Comparison of ENCODE assay signal across 8 mouse cellular contexts in the genomic region with DNA sequence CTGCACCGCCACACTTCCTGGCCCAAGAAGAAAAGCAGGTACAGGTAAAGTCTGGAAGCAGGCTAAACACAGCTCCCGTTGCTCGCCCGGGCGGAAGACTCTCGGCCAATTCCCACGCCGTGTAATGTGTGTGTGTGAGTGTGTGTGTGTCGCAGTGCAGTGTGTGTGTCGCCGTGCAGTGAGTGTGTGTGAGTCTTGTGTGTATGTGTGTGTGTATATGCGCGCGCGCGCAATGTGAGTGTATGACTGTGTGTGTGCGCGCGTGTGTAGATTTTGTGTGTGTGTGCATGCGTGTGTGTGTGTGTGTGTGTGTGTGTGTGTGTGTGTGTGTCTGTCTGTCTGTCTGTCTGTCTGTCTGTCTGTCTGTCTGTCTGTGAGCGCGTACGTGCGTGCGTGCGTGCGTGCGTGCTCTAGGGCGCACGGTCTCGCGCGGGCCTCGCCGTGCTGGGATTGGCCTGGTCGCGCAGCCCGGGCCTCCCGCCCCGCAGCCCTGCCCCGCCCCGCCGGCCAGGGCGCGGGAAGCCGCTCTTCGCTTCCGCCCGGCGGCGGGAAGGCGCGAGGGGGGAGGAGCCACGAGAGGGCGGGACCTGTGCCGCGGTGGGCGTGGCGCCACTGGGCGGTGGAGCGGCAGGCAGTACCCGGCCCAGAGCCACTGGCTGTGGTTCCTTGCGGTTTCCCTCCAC.
A peak's percentile ranks its signal among the peaks of the same experiment; 100 is the strongest.
DNase-seq lines count a peak whose midpoint lies in the region; ATAC-seq and TF ChIP-seq lines count a peak whose summit lies in the region.

No protein-coding gene starts in this region.

- no peaks in the 10 kb centered on the region for H3K36me3 ChIP-seq in embryonic facial prominence, embryonic 13.5 days
- H3K36me3 ChIP-seq in kidney, embryonic 14.5 days (ENCODE audit: control insufficient read depth, insufficient read depth, low read length): no peaks in the 10 kb centered on the region
- no peaks in the 10 kb centered on the region for H3K36me3 ChIP-seq in myocyte (ENCODE audit: control insufficient read depth, insufficient read depth)

- peak; percentile 98 for ATAC-seq in embryonic facial prominence, embryonic 13.5 days (ENCODE audit: insufficient number of reproducible peaks, insufficient read depth, low FRiP score, low TSS enrichment, low read depth)
- ATAC-seq in kidney, embryonic 14.5 days (ENCODE audit: low FRiP score, low TSS enrichment): peak; percentile 98

- H3K4me2 ChIP-seq in embryonic facial prominence, embryonic 13.5 days: peak overlapping the region; percentile 88
- peak overlapping the region; percentile 73 for H3K4me2 ChIP-seq in kidney, embryonic 14.5 days (replicated peaks; ENCODE audit: low read depth, low read length)
- peak overlapping the region; percentile 98 for H3K4me2 ChIP-seq in myocyte (ENCODE audit: low read depth)

- no peaks in the 10 kb centered on the region for H3K27me3 ChIP-seq in embryonic facial prominence, embryonic 13.5 days
- no peaks in the 10 kb centered on the region for H3K27me3 ChIP-seq in kidney, embryonic 14.5 days (ENCODE audit: control insufficient read depth, insufficient read depth, low read length)
- no peaks in the 10 kb centered on the region for H3K27me3 ChIP-seq in myocyte (ENCODE audit: control insufficient read depth, insufficient read depth, insufficient read length)

- H3K9ac ChIP-seq in embryonic facial prominence, embryonic 13.5 days: peak overlapping the region; percentile 74
- H3K9ac ChIP-seq in kidney, embryonic 14.5 days (ENCODE audit: low read depth, low read length): peak overlapping the region; percentile 58; the same call in 1 of the 2 replicates

- 1% methylated on average over 56 of the region's 63 CpGs for whole genome bisulfite sequencing in embryonic facial prominence, embryonic 13.5 days
- WGBS in kidney, embryonic 14.5 days: under 1% methylated on average over 60 of the region's 63 CpGs

- peak overlapping the region; percentile 33 for H3ac ChIP-seq in myocyte (ENCODE audit: control insufficient read depth, insufficient read length)

- peak; percentile 75 for TF ChIP-seq POLR2A in myocyte (IDR thresholded peaks at IDR 0.05; ENCODE audit: insufficient read length, low read depth)

- peaks cover 49% of the 10 kb centered on the region for H3K4me1 ChIP-seq in embryonic facial prominence, embryonic 13.5 days
- peaks cover 28% of the 10 kb centered on the region for H3K4me1 ChIP-seq in kidney, embryonic 14.5 days (ENCODE audit: control insufficient read depth, insufficient read depth, low read length)

- H3K79me2 ChIP-seq in myocyte (ENCODE audit: control insufficient read depth, insufficient read depth): no peaks in the 10 kb centered on the region

- H3K9me3 ChIP-seq in embryonic facial prominence, embryonic 13.5 days: no peaks in the 10 kb centered on the region
- no peaks in the 10 kb centered on the region for H3K9me3 ChIP-seq in kidney, embryonic 14.5 days (ENCODE audit: control insufficient read depth, low read length)

- DNase-seq in layer of hippocampus, adult 11-12 months (ENCODE audit: low spot score): peak; percentile 95
- DNase-seq in layer of hippocampus, adult 9-10 months (ENCODE audit: low spot score): no peak
- DNase-seq in heart, adult 9 months (ENCODE audit: low spot score in 2 of 2): peak; percentile 97 to 98
- DNase-seq in liver: peak; percentile 90
- DNase-seq in spleen, postnatal 4 days (ENCODE audit: low spot score in 2 of 2): peak; percentile 73 to 81

- peak overlapping the region; percentile 91 for H3K27ac ChIP-seq in embryonic facial prominence, embryonic 13.5 days
- H3K27ac ChIP-seq in kidney, embryonic 14.5 days (ENCODE audit: low read depth, low read length): peak overlapping the region; percentile 49

- peak overlapping the region; percentile 50 for H3K4me3 ChIP-seq in embryonic facial prominence, embryonic 13.5 days
- H3K4me3 ChIP-seq in kidney, embryonic 14.5 days (ENCODE audit: low read length): peak overlapping the region; percentile 44
- H3K4me3 ChIP-seq in myocyte: peak overlapping the region; percentile 33

TF ChIP-seq in myocyte, 11 proteins besides CTCF, POLR2A, EP300 and RAD21:
- TF ChIP-seq E2F4 (IDR thresholded peaks at IDR 0.05; ENCODE audit: insufficient read depth) (peak; percentile 86), CEBPB (IDR thresholded peaks at IDR 0.05; ENCODE audit: insufficient read depth, poor library complexity, severe bottlenecking) (no peak), USF1 (IDR thresholded peaks at IDR 0.05; ENCODE audit: low read depth) (no peak), POLR2AphosphoS2 (IDR thresholded peaks at IDR 0.05; ENCODE audit: insufficient read length, low read depth) (peak; percentile 57), MYOG (IDR thresholded peaks at IDR 0.05; ENCODE audit: control insufficient read depth in 1 of 3, insufficient read depth in 1 of 3, insufficient read length in 2 of 3, low read depth in 2 of 3) (peak in 1 of 3 experiments; percentile 60), TCF12 (IDR thresholded peaks at IDR 0.05; ENCODE audit: insufficient read depth, poor library complexity, severe bottlenecking) (no peak), TCF3 (IDR thresholded peaks at IDR 0.05; ENCODE audit: insufficient read length, low read depth) (no peak), MAX (IDR thresholded peaks at IDR 0.05; ENCODE audit: low read depth) (peak; percentile 8), REST (IDR thresholded peaks at IDR 0.05; ENCODE audit: insufficient read depth, insufficient read length) (no peak), MYOD1 (IDR thresholded peaks at IDR 0.05; ENCODE audit: control insufficient read depth in 1 of 3, insufficient read length in 2 of 3, low read depth in 2 of 3) (peak in 1 of 3 experiments; percentile 57), SRF (IDR thresholded peaks at IDR 0.05; ENCODE audit: control insufficient read depth, insufficient read length, low read depth) (no peak)
